Mouse (Mus musculus) myocyte (in vitro differentiated cells): Measurements from ENCODE around the gene Pacrg.

Experiments used
- CEBPB ChIP-seq: IDR thresholded peaks from 2 replicates; pipeline ENCODE4 v1.6.1; 2011; ENCODE audit warnings: mild to moderate bottlenecking, moderate library complexity; ENCODE audit not compliant: poor library complexity, insufficient read depth, severe bottlenecking
- E2F4 ChIP-seq: IDR thresholded peaks from one replicate; pipeline ENCODE4 v1.6.1; 2011; ENCODE audit warnings: mild to moderate bottlenecking, control low read depth, moderate library complexity; ENCODE audit not compliant: insufficient read depth
- MAX ChIP-seq: IDR thresholded peaks from one replicate; pipeline ENCODE4 v1.6.1; 2011; ENCODE audit warnings: low read depth, mild to moderate bottlenecking, control low read depth
- MYOD1 ChIP-seq, 3 experiments: IDR thresholded peaks; one replicate each; pipeline ENCODE4 v1.6.1; 2011; ENCODE audit warnings: control low read depth in 2 of 3, low read depth in 2 of 3, mild to moderate bottlenecking in 2 of 3, moderate library complexity in 1 of 3; ENCODE audit not compliant: insufficient read length in 2 of 3, control insufficient read depth in 1 of 3
- MYOG ChIP-seq, 3 experiments: IDR thresholded peaks; one replicate each; pipeline ENCODE4 v1.6.1; 2011; ENCODE audit warnings: control low read depth in 2 of 3, low read depth in 2 of 3, mild to moderate bottlenecking in 2 of 3; ENCODE audit not compliant: insufficient read length in 2 of 3, control insufficient read depth in 1 of 3, insufficient read depth in 1 of 3
- POLR2A ChIP-seq: IDR thresholded peaks from one replicate; pipeline ENCODE4 v1.6.1; 2011; ENCODE audit warnings: low read depth, mild to moderate bottlenecking, control low read depth, moderate library complexity; ENCODE audit not compliant: insufficient read length
- POLR2AphosphoS2 ChIP-seq: IDR thresholded peaks from one replicate; pipeline ENCODE4 v1.6.1; 2011; ENCODE audit warnings: low read depth, control low read depth; ENCODE audit not compliant: insufficient read length
- REST ChIP-seq: IDR thresholded peaks from one replicate; pipeline ENCODE4 v1.6.1; 2011; ENCODE audit warnings: mild to moderate bottlenecking, control low read depth, moderate library complexity; ENCODE audit not compliant: insufficient read depth, insufficient read length
- TCF12 ChIP-seq: IDR thresholded peaks from one replicate; pipeline ENCODE4 v1.6.1; 2011; ENCODE audit warnings: mild to moderate bottlenecking, control low read depth; ENCODE audit not compliant: poor library complexity, insufficient read depth, severe bottlenecking
- TCF3 ChIP-seq: IDR thresholded peaks from one replicate; pipeline ENCODE4 v1.6.1; 2011; ENCODE audit warnings: low read depth, control low read depth; ENCODE audit not compliant: insufficient read length
- USF1 ChIP-seq: IDR thresholded peaks from one replicate; pipeline ENCODE4 v1.6.1; 2011; ENCODE audit warnings: low read depth, mild to moderate bottlenecking, control low read depth, moderate library complexity

GRCm38 (mm10) chr17:10549825-10550224 lies 290.3 kb downstream of the Pacrg start:
- TF ChIP-seq TCF12: no peak
- no peak for TF ChIP-seq POLR2A
- no peak for TF ChIP-seq MAX
- no peak for TF ChIP-seq CEBPB
- TF ChIP-seq USF1: no peak
- TF ChIP-seq E2F4: no peak
- TF ChIP-seq TCF3: no peak
- no peak for TF ChIP-seq MYOG (IDR thresholded peaks at IDR 0.05; ENCODE audit: control insufficient read depth in 1 of 3, insufficient read depth in 1 of 3, insufficient read length in 2 of 3, low read depth in 2 of 3)
- TF ChIP-seq MYOD1 (IDR thresholded peaks at IDR 0.05; ENCODE audit: control insufficient read depth in 1 of 3, insufficient read length in 2 of 3, low read depth in 2 of 3): no peak
- no peak for TF ChIP-seq POLR2AphosphoS2
- no peak for TF ChIP-seq REST
